Mouse (Mus musculus): ENCODE measurements at regions not wholly inside any gene's neighbourhood (a gene's known extent, or its start where the extent isn't known, plus 50 kb on each side); places are given as distances from the start of the nearest gene placed in this dataset.

DNA sequence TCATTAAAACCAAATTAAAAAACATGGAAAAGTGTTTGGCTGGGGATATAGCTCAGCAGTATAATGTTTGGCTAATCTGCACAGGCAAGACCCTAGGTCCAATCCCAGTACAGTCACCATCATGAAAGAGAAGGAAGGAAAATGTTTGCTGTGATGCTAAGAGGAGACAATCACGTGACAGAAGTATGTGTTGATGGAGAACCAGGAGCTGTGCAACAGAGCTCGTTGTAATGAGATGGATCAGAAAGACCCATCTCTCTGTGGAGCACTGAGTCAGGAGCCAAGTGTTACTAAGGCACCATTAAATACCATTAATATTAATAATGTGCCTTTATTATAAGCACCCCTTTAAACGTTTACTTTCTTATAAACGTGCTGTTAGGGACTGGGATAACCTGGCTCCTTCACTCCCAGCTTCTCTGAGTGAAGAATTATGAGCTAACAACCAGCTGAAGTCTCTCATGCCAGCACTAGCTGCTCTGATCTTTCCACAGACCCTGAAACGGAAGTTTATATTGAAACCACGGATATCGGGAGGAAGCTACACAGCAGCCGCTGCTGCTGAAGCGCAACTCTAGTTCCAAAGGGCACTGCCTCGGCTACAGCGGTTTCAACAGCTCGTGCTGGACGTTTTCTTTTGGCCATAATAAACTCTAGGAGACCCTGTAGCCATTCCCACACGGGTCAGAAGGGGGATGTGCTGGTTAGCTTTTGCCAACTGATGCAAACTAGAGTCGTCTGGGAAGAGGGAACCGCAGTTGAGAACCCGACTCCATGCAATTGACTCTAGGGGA, 167.7 kb downstream of the Tex36 start:
- no peak overlapping the region for H3K4me2 ChIP-seq
- no peak overlapping the region for H3K27ac ChIP-seq (replicated peaks)
- H3K36me3 ChIP-seq, result no peaks in the 10 kb centered on the region
- H3K4me1 ChIP-seq (replicated peaks), result no peaks in the 10 kb centered on the region; the same call in 1 of the 2 replicates
- ATAC-seq (ENCODE audit: low read depth), result no peak
- 72% methylated on average over 17 of the region's 17 CpGs for WGBS
- H3K9ac ChIP-seq, result no peak overlapping the region
- no peaks in the 10 kb centered on the region for H3K27me3 ChIP-seq
- no peak overlapping the region for H3K4me3 ChIP-seq
- no peaks in the 10 kb centered on the region for H3K9me3 ChIP-seq

GRCm38 (mm10) chr7:133432343-133432742, 169.6 kb downstream of the Tex36 start:
- no peak overlapping the region for H3K27ac ChIP-seq (replicated peaks)
- H3K36me3 ChIP-seq, result no peaks in the 10 kb centered on the region
- no peaks in the 10 kb centered on the region for H3K4me1 ChIP-seq (replicated peaks)
- WGBS, result 87% methylated on average over 1 of the region's 1 CpGs
- H3K4me2 ChIP-seq, result no peak overlapping the region
- no peak overlapping the region for H3K9ac ChIP-seq
- no peaks in the 10 kb centered on the region for H3K27me3 ChIP-seq
- H3K4me3 ChIP-seq, result no peak overlapping the region
- H3K9me3 ChIP-seq, result no peaks in the 10 kb centered on the region
- ATAC-seq (ENCODE audit: low read depth), result no peak

DNA sequence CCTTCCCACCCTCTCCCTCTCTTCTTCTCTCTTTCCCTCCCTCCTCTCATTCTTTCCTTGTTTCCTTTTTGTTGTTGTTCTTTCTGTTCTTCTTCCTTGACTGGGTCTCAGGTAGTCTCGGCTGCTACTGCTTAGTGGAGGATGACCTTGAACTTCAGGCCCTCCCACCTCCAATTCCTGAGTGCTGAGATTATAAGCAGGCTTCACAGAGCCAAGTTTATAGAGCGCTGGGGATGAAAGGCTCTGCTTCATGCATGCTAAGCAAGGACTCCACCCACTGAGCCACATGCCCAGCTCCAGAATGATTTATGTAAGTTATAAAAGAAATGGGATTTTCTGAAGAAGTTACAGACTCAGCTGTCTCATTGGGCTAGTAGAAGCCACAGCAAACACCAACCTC, 199.9 kb downstream of the Tex36 start:
- H3K36me3 ChIP-seq, result no peaks in the 10 kb centered on the region
- 49% methylated on average over 2 of the region's 2 CpGs for WGBS
- H3K27ac ChIP-seq (replicated peaks), result no peak overlapping the region
- no peak overlapping the region for H3K4me2 ChIP-seq
- H3K27me3 ChIP-seq, result no peaks in the 10 kb centered on the region
- H3K9ac ChIP-seq, result no peak overlapping the region
- peaks cover 12% of the 10 kb centered on the region for H3K4me1 ChIP-seq (replicated peaks)
- ATAC-seq (ENCODE audit: low read depth), result no peak
- no peaks in the 10 kb centered on the region for H3K9me3 ChIP-seq
- no peak overlapping the region for H3K4me3 ChIP-seq

GRCm38 (mm10) chr7:133400691-133401090, 201.3 kb downstream of the Tex36 start:
- Histone ChIP-seq H3K9ac (no peak overlapping the region), H3K9me3 (no peaks in the 10 kb centered on the region), H3K4me2 (no peak overlapping the region), H3K4me1 (replicated peaks) (peaks cover 12% of the 10 kb centered on the region), H3K36me3 (no peaks in the 10 kb centered on the region), H3K27me3 (no peaks in the 10 kb centered on the region), H3K27ac (replicated peaks) (no peak overlapping the region), H3K4me3 (no peak overlapping the region)
- WGBS, result 70% methylated on average over 4 of the region's 4 CpGs
- no peak for ATAC-seq (ENCODE audit: low read depth)

DNA sequence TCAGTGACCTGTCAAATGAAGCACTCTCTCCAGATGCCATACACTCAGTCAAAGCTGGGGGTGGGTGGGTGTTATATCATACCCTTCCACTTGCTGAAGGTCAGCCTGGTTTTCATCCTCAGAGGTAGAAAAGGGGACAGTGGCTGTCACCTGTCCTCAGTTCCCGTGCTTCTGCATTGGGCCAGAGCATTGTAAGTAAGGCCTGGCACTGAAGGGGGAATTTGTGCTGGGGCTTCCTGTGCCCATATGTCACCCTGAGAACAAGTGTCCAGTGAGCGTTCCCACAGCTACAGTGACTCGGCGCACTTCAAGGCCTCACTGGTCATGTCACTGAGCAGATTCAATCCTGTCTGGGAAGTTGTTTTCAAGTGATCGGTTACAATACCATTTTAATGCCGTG, 213.2 kb downstream of the Tex36 start:
- Histone ChIP-seq H3K4me3 (no peak overlapping the region), H3K4me1 (replicated peaks) (0 out of 2 replicates have a peak, but pooled peaks cover 4% of the 10 kb centered on the region), H3K4me2 (no peak overlapping the region), H3K9ac (no peak overlapping the region), H3K9me3 (no peaks in the 10 kb centered on the region), H3K36me3 (no peaks in the 10 kb centered on the region), H3K27ac (replicated peaks) (no peak overlapping the region), H3K27me3 (no peaks in the 10 kb centered on the region)
- ATAC-seq (ENCODE audit: low read depth), result no peak
- 91% methylated on average over 6 of the region's 6 CpGs for WGBS

- Histone ChIP-seq H3K4me1 (replicated peaks) (0 out of 2 replicates have a peak, but pooled peaks cover 4% of the 10 kb centered on the region), H3K27ac (replicated peaks) (no peak overlapping the region), H3K9ac (no peak overlapping the region), H3K9me3 (no peaks in the 10 kb centered on the region), H3K4me2 (no peak overlapping the region), H3K36me3 (no peaks in the 10 kb centered on the region), H3K4me3 (no peak overlapping the region), H3K27me3 (no peaks in the 10 kb centered on the region)
- ATAC-seq (ENCODE audit: low read depth), result no peak
- WGBS, result 69% methylated on average over 7 of the region's 7 CpGs
Measured at GRCm38 (mm10) chr7:133382032-133382712, 219.8 kb downstream of the Tex36 start.

GRCm38 (mm10) chr7:133379373-133379772, 222.6 kb downstream of the Tex36 start:
- H3K9ac ChIP-seq, result no peak overlapping the region
- no peaks in the 10 kb centered on the region for H3K9me3 ChIP-seq
- H3K27me3 ChIP-seq, result no peaks in the 10 kb centered on the region
- no peaks in the 10 kb centered on the region for H3K4me1 ChIP-seq (replicated peaks)
- no peak overlapping the region for H3K4me2 ChIP-seq
- no peaks in the 10 kb centered on the region for H3K36me3 ChIP-seq
- ATAC-seq (ENCODE audit: low read depth), result no peak
- no peak overlapping the region for H3K27ac ChIP-seq (replicated peaks)
- 91% methylated on average over 1 of the region's 1 CpGs for WGBS
- no peak overlapping the region for H3K4me3 ChIP-seq

DNA sequence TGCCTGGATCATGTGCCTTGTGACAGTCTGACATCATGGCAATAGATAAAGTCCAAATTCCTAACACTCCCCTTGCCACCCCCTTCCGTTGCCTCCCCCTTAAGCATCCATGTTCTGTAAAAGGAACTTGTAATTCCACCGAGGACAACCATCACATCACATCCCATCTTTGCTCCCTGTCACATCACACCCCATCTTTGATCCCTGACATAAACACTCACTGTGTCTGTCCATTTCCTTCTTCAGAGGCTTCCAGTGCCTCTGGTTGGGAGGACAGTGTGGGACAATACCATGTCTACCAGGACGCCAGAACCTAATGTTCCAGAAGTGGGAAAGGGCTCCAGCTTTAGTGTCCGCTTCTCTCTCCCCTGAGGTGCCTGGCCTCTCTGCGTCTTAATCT, 223.6 kb downstream of the Tex36 start:
- Histone ChIP-seq H3K9me3 (no peaks in the 10 kb centered on the region), H3K4me3 (no peak overlapping the region), H3K4me1 (replicated peaks) (no peaks in the 10 kb centered on the region), H3K27ac (replicated peaks) (no peak overlapping the region), H3K9ac (no peak overlapping the region), H3K36me3 (no peaks in the 10 kb centered on the region), H3K4me2 (no peak overlapping the region), H3K27me3 (no peaks in the 10 kb centered on the region)
- WGBS, result 88% methylated on average over 5 of the region's 5 CpGs
- no peak for ATAC-seq (ENCODE audit: low read depth)

DNA sequence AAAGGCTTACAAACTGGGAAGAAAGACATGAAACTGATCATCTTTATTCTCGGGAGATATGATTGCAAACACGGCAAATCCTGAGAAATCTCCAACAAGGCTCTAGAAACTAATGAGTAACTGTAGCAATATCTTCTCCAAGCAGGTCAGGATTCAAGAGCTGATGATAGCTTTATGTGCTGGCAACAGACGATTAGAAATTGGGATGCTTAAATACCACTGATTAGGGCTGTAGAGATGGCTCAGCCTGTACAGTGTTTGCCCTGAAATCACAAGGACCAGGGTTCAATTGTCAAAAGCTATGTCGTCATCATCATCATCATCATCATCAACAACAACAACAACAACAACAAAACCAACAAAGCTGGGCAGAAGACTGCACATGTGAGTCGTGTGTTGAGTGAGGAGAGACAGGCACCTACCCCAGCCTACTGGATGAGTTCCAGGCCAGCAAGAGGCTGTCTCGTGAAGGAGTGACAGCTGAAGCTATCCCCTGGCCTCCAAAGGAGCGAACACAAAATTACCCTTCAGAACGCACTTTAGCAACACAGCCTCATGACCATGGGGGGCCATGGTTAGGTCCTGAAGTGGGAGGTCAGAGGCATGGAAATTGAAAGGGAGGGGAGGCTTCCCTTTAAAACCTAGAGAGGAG, 225.0 kb downstream of the Tex36 start:
- Histone ChIP-seq H3K36me3 (no peaks in the 10 kb centered on the region), H3K9ac (no peak overlapping the region), H3K27ac (replicated peaks) (no peak overlapping the region)

DNA sequence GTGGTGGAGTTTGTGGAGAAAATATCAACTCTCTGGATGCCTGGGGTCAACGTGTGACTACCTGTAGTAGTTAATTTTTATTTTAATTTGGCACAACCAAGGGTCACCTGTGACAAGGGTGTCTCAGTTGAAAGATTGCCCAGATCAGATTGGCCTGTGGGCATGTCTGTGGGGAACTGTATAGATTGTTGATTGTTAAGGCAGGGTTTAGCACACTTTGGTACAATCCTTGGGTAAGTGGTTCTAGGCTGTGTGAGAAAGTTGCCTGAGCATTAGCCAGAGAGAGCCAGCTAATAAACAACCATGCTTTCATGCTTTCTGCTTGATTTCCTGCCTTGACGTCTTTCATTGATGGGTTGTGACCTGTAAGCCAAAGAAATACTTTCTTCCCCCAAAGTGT, 229.3 kb downstream of the Tex36 start:
- H3K9me3 ChIP-seq, result no peaks in the 10 kb centered on the region
- no peaks in the 10 kb centered on the region for H3K36me3 ChIP-seq
- H3K9ac ChIP-seq, result no peak overlapping the region
- no peaks in the 10 kb centered on the region for H3K27me3 ChIP-seq
- no peak overlapping the region for H3K4me2 ChIP-seq
- WGBS, result 61% methylated on average over 2 of the region's 2 CpGs
- no peak overlapping the region for H3K4me3 ChIP-seq
- H3K27ac ChIP-seq (replicated peaks), result no peak overlapping the region
- no peaks in the 10 kb centered on the region for H3K4me1 ChIP-seq (replicated peaks)
- no peak for ATAC-seq (ENCODE audit: low read depth)

More for the DNA sequence above, 225.0 kb downstream of the Tex36 start:
- H3K4me1 ChIP-seq (replicated peaks), result no peaks in the 10 kb centered on the region
- no peak overlapping the region for H3K4me2 ChIP-seq
- 53% methylated on average over 8 of the region's 8 CpGs for WGBS
- H3K9me3 ChIP-seq, result no peaks in the 10 kb centered on the region
- H3K27me3 ChIP-seq, result no peaks in the 10 kb centered on the region
- ATAC-seq (ENCODE audit: low read depth), result no peak
- H3K4me3 ChIP-seq, result no peak overlapping the region

- Histone ChIP-seq H3K27ac (replicated peaks) (no peak overlapping the region), H3K4me1 (replicated peaks) (no peaks in the 10 kb centered on the region), H3K4me3 (no peak overlapping the region), H3K27me3 (no peaks in the 10 kb centered on the region), H3K36me3 (no peaks in the 10 kb centered on the region), H3K4me2 (no peak overlapping the region), H3K9ac (no peak overlapping the region), H3K9me3 (no peaks in the 10 kb centered on the region)
- ATAC-seq (ENCODE audit: low read depth), result no peak
- WGBS, result 95% methylated on average over 5 of the region's 5 CpGs
Measured at GRCm38 (mm10) chr7:133370542-133370941, 231.4 kb downstream of the Tex36 start.

- no peak overlapping the region for H3K4me2 ChIP-seq
- no peaks in the 10 kb centered on the region for H3K36me3 ChIP-seq
- 38% methylated on average over 4 of the region's 4 CpGs for WGBS
- H3K4me3 ChIP-seq, result no peak overlapping the region
- no peak for ATAC-seq (ENCODE audit: low read depth)
- H3K27ac ChIP-seq (replicated peaks), result no peak overlapping the region
- no peaks in the 10 kb centered on the region for H3K9me3 ChIP-seq
- no peaks in the 10 kb centered on the region for H3K27me3 ChIP-seq
- H3K9ac ChIP-seq, result no peak overlapping the region
- peaks cover 11% of the 10 kb centered on the region for H3K4me1 ChIP-seq (replicated peaks)
Measured at GRCm38 (mm10) chr7:133364601-133365000, 237.4 kb downstream of the Tex36 start.
